Mouse (Mus musculus) erythroblast, embryonic 14.5 days (primary cell): ENCODE results near the gene Kiz. TPM values are rescaled to one million over a fixed set of nuclear protein-coding genes. Genes with fewer than 3 reads are reported as not detected.

ENCODE experiments used
- H3K27me3 ChIP-seq: 2 replicates; pipeline ENCODE4 v1.6.1; 2012; ENCODE audit warnings: inconsistent platforms; ENCODE audit not compliant: control insufficient read depth
- H3K36me3 ChIP-seq: 2 replicates; pipeline ENCODE4 v1.6.1; 2012; ENCODE audit warnings: mild to moderate bottlenecking, inconsistent platforms; ENCODE audit not compliant: control insufficient read depth
- H3K4me1 ChIP-seq: 2 replicates; pipeline ENCODE4 v1.6.1; 2012; ENCODE audit warnings: inconsistent platforms; ENCODE audit not compliant: control insufficient read depth
- H3K4me3 ChIP-seq: replicated peaks from 2 replicates; pipeline ENCODE3; 2012; ENCODE audit warnings: moderate library complexity, mild to moderate bottlenecking, inconsistent platforms
- H3K9me3 ChIP-seq: 2 replicates; pipeline ENCODE4 v1.6.1; 2012; ENCODE audit warnings: low read length, inconsistent platforms, mixed read lengths; ENCODE audit not compliant: control insufficient read depth
- GATA1 ChIP-seq: IDR thresholded peaks from 2 replicates; pipeline ENCODE4 v1.6.1; 2012; ENCODE audit warnings: low read length, inconsistent platforms, mixed read lengths
- TAL1 ChIP-seq: IDR thresholded peaks from 3 replicates; pipeline ENCODE4 v1.6.1; 2012; ENCODE audit warnings: low read length, inconsistent platforms, mixed read lengths
- polyA plus RNA-seq: library from polyadenylated mRNA; stranded (reverse); fragments of >175 nt; gene quantifications from 2 replicates; pipeline ENCODE4 v1.2.3, GENCODE M21; 2012

The Kiz gene
- polyA plus RNA-seq, 1 experiment: 1.3 TPM

DNA sequence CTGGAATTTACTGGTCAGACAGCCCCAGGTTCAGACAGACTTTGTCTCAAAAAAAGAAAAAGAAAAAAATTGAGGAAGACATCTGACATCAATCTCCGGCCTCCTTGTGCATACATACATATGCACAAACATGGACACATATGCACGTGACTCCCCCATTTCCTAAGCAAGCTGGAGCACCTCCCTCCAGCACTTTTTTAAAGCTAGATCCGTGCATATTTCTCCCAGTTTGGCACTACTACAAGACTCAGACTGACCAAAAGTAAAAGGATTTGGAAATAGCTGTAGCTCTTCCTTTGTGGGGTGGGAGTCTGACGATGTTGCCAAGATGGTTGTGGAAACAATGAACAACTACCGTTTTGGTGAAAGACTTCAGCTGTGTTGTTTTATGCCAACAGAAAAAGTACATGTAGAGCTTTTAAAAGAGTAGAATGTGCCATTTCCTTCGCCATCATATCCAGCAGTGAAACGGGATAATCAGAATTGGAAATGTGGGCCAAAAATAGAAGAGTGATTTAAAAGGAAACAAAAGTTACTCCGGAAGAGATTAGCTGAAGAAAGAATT is 28.7 kb downstream of the Kiz start:
- Histone ChIP-seq H3K36me3 (no peaks in the 10 kb centered on the region), H3K9me3 (no peaks in the 10 kb centered on the region), H3K27me3 (no peaks in the 10 kb centered on the region), H3K4me3 (no peak overlapping the region), H3K4me1 (no peaks in the 10 kb centered on the region)
- TF ChIP-seq GATA1 (no peak), TAL1 (no peak)

DNA sequence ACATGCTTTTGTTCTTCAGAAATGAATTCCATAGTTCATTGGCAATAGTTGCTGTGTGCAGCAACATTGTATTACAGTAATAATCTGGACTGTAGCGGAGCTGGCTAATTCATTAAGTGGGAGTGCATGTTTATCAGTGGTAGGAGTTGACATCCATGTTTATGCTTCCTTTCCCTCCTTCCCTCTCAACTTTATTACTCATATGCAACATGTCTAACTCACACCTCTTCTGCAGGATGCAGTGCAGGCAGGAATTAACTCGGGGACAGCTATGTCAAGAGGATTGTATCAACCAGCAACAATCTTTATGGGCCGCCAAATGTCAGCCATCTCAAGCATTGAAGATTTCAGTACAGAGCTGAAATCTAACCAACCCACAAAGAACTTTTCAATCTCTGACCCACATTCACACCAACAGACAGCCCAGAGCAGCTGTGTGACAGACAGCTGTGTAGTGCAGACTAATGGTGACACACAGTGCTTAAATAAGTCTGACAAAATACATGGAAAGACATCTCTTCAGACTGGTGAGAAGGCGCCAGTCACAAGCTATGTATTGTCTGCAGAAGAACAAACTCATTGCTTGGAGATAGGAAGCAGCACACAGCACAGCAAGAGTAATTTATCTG is 33.2 kb downstream of the Kiz start:
- Histone ChIP-seq H3K27me3 (no peaks in the 10 kb centered on the region), H3K4me1 (no peaks in the 10 kb centered on the region), H3K4me3 (no peak overlapping the region), H3K36me3 (peaks cover 4% of the 10 kb centered on the region), H3K9me3 (no peaks in the 10 kb centered on the region)
- no peak for TF ChIP-seq GATA1
- no peak for TF ChIP-seq TAL1

GRCm38 (mm10) chr2:146898977-146899376 is 43.3 kb downstream of the Kiz start:
- Histone ChIP-seq H3K36me3 (no peaks in the 10 kb centered on the region), H3K9me3 (no peaks in the 10 kb centered on the region), H3K4me3 (no peak overlapping the region), H3K27me3 (no peaks in the 10 kb centered on the region), H3K4me1 (no peaks in the 10 kb centered on the region)
- TF ChIP-seq GATA1 (no peak), TAL1 (no peak)

- Histone ChIP-seq H3K27me3 (no peaks in the 10 kb centered on the region), H3K36me3 (no peaks in the 10 kb centered on the region), H3K9me3 (no peaks in the 10 kb centered on the region), H3K4me3 (no peak overlapping the region), H3K4me1 (no peaks in the 10 kb centered on the region)
- TF ChIP-seq TAL1 (no peak), GATA1 (no peak)
These were observed 60.4 kb downstream of the Kiz start for GRCm38 (mm10) chr2:146916085-146916484.

DNA sequence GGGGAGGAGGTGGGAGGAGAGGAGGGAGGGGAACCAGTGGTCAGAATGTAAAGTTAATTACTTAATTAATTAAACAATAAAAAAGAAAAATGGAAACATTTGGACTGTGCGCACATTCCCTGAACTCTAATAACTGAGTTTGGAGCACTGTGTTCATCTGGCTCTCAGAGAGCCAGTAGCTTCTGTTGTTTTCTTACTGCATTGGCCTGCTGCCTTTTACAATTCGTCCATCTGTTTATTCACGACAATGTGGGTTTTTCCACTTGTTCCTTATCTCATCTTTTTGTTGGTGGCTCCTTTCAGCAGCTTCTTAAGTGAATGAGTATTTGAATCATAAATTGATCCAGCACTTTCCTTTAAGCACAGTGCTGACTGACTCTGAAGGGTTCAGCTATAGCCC is 62.1 kb downstream of the Kiz start:
- no peaks in the 10 kb centered on the region for H3K9me3 ChIP-seq
- H3K27me3 ChIP-seq: no peaks in the 10 kb centered on the region
- no peaks in the 10 kb centered on the region for H3K36me3 ChIP-seq
- no peaks in the 10 kb centered on the region for H3K4me1 ChIP-seq
- no peak for TF ChIP-seq GATA1
- no peak for TF ChIP-seq TAL1
- H3K4me3 ChIP-seq: no peak overlapping the region

- no peaks in the 10 kb centered on the region for H3K4me1 ChIP-seq
- TF ChIP-seq TAL1: no peak
- no peak for TF ChIP-seq GATA1
- H3K9me3 ChIP-seq: no peaks in the 10 kb centered on the region
- no peak overlapping the region for H3K4me3 ChIP-seq
- H3K27me3 ChIP-seq: no peaks in the 10 kb centered on the region
- H3K36me3 ChIP-seq: no peaks in the 10 kb centered on the region
These were observed 64.9 kb downstream of the Kiz start for GRCm38 (mm10) chr2:146920375-146921160.

DNA sequence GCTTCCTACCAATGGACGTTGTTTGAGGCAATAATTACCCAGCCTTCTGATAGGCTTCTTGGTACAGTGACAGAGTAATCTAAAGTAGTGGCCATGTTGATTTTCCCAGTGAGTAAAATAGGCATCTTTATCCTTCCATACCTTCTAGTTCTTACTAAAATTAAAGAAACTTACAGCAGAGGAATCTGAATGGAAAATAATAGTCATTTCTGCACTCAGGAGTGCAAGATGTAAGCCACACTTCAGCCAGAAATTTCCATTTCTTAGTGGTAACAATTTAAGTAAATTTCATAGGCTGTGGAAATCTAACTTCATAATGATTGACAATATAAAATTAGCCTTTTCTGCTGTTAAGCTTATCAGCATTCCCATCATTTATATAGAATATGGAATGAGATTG is 69.6 kb downstream of the Kiz start:
- no peak for TF ChIP-seq GATA1
- TF ChIP-seq TAL1: no peak
- no peaks in the 10 kb centered on the region for H3K36me3 ChIP-seq

DNA sequence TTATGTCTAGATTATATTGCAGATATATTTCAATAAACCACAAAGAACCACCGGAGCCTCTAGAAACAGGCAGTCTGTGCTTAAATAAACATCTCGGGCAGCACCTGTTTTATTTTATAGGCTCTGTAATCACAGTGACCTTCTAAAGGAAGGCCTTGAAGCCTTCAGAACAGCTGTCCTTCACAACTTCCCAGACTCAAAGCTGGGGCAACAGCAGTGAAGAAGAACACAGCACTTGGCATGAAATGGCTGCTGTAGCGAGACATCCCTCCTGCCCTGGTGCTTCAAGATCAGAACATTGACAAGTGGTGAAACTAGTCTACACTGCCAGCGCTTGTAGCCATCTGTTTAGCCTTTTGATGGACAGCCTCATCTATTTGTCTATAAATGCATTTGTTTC is 70.2 kb downstream of the Kiz start:
- Histone ChIP-seq H3K4me3 (no peak overlapping the region), H3K4me1 (no peaks in the 10 kb centered on the region), H3K9me3 (no peaks in the 10 kb centered on the region), H3K36me3 (no peaks in the 10 kb centered on the region), H3K27me3 (no peaks in the 10 kb centered on the region)
- TF ChIP-seq GATA1 (no peak), TAL1 (no peak)

More for the DNA sequence above, 69.6 kb downstream of the Kiz start:
- Histone ChIP-seq H3K9me3 (no peaks in the 10 kb centered on the region), H3K27me3 (no peaks in the 10 kb centered on the region), H3K4me3 (no peak overlapping the region), H3K4me1 (no peaks in the 10 kb centered on the region)

- H3K36me3 ChIP-seq: no peaks in the 10 kb centered on the region
- H3K27me3 ChIP-seq: no peaks in the 10 kb centered on the region
- no peak for TF ChIP-seq GATA1
- no peak for TF ChIP-seq TAL1
- H3K9me3 ChIP-seq: no peaks in the 10 kb centered on the region
- H3K4me3 ChIP-seq: no peak overlapping the region
- H3K4me1 ChIP-seq: no peaks in the 10 kb centered on the region
These were observed 92.6 kb downstream of the Kiz start for GRCm38 (mm10) chr2:146948223-146948776.

DNA sequence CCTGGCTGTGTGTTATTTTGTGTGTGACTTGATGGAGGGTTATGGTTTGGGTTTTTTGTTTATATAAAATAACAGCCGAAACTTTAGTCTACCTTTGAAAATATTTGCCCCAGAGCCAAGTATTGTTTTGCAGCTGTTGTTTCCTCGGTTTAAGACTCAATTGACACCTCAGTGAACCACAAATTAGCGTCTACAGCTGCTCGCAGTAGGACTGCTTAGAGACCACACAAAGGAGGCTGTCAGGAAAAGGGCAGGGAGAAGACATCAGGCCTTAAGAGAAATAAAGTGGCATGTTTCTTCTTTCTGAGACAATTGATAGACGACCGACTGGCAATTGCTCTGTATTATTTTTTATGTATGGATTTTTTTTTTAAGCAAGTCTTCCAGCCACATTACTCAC is 100.7 kb downstream of the Kiz start:
- H3K9me3 ChIP-seq: no peaks in the 10 kb centered on the region
- no peak overlapping the region for H3K4me3 ChIP-seq
- H3K36me3 ChIP-seq: no peaks in the 10 kb centered on the region
- no peak for TF ChIP-seq GATA1
- TF ChIP-seq TAL1: no peak
- H3K4me1 ChIP-seq: no peaks in the 10 kb centered on the region
- H3K27me3 ChIP-seq: no peaks in the 10 kb centered on the region
